Mouse (Mus musculus): Measurements from ENCODE around the gene Sart3. TPM values are rescaled to one million over a fixed set of nuclear protein-coding genes. Genes with fewer than 3 reads are reported as not detected.

The Sart3 gene
- total and polyA plus RNA-seq, 2 experiments from 2014 or later = 26.4 to 34.7 TPM

DNA sequence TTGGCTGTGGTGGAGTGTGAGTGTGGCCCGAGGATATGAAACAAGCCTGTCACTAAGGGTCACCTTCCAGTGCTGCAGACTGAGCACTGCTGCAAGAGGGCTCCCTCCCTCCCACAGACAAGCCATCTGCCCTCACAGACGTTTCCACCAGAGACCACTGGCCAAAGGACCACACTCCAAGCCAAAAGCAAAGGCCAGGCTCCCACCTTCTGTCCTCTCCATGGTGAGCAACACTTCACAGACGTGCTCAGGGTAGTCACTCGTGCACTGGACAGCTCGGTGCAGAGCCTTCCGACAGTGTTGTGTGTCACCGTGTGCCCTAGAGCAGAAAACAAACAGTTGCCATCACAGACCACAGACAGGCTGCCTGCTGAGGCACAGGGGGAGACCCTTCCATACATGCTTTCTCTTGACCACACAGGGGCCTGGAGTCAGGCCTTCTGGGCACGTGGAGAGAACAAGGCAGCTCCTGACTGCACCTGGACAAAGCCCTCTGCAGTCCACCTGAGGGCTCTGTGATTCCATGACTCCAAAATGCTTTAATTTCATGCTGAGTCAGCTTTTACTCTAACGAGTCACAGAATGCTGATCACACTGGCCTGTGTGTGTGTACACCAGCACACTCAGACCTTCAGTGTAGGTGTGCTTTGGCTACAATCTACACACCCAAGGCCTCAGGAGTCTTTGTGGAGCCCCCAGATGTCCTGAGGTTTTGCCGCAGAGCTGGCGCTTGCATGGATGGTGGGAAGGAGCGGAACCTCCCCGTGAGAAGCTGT is 23.6 kb downstream of the Sart3 start:
- TF ChIP-seq CTCF (IDR thresholded peaks at IDR 0.05; ENCODE audit: low read depth) = no peak
- 89% methylated on average over 13 of the region's 13 CpGs for WGBS
- H3K4me3 ChIP-seq (ENCODE audit: low read length) = no peak overlapping the region
- H3K36me3 ChIP-seq (ENCODE audit: insufficient read depth, low read length) = peaks cover 97% of the 10 kb centered on the region
- DNase-seq (ENCODE audit: low spot score) = no peak
- peak; percentile 54 for ATAC-seq
- no peaks in the 10 kb centered on the region for H3K4me1 ChIP-seq (ENCODE audit: insufficient read depth, low read length)
- H3K4me2 ChIP-seq (ENCODE audit: low read depth, low read length) = no peak overlapping the region
- no peaks in the 10 kb centered on the region for H3K27me3 ChIP-seq (ENCODE audit: insufficient read depth, low read length)
- H3K27ac ChIP-seq = no peak overlapping the region
- no peak overlapping the region for H3K9ac ChIP-seq (replicated peaks; ENCODE audit: low read length)
- H3K9me3 ChIP-seq (ENCODE audit: low read length) = no peaks in the 10 kb centered on the region

DNA sequence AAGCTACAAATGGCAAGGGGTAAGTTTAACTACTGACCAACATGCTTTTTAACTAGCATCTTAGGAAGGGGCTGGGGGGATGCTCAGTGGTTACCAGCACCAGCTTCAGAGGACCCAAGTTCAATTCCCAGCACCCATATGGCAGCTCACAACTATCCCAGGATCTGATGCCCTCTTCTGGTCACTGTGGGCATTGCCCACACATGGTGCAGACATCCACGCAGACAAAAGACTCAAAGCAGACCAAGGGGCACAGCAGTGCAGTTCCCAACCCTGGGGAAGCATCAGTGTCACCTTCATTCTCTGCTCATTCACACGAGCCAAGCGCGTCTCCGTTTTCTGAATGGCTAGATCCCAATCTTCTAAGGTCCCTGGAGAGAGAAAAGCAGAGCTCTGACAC is 24.7 kb downstream of the Sart3 start:
- H3K36me3 ChIP-seq (ENCODE audit: insufficient read depth, low read length) = peaks cover 90% of the 10 kb centered on the region
- no peaks in the 10 kb centered on the region for H3K27me3 ChIP-seq (ENCODE audit: insufficient read depth, low read length)
- H3K9me3 ChIP-seq (ENCODE audit: low read length) = no peaks in the 10 kb centered on the region
- H3K4me3 ChIP-seq (ENCODE audit: low read length) = no peak overlapping the region
- 94% methylated on average over 5 of the region's 5 CpGs for WGBS
- H3K27ac ChIP-seq = no peak overlapping the region
- H3K9ac ChIP-seq (replicated peaks; ENCODE audit: low read length) = no peak overlapping the region
- no peak for ATAC-seq
- no peaks in the 10 kb centered on the region for H3K4me1 ChIP-seq (ENCODE audit: insufficient read depth, low read length)
- no peak overlapping the region for H3K4me2 ChIP-seq (ENCODE audit: low read depth, low read length)
- DNase-seq (ENCODE audit: low spot score) = no peak
- TF ChIP-seq CTCF (IDR thresholded peaks at IDR 0.05; ENCODE audit: low read depth) = peak; percentile 43

DNA sequence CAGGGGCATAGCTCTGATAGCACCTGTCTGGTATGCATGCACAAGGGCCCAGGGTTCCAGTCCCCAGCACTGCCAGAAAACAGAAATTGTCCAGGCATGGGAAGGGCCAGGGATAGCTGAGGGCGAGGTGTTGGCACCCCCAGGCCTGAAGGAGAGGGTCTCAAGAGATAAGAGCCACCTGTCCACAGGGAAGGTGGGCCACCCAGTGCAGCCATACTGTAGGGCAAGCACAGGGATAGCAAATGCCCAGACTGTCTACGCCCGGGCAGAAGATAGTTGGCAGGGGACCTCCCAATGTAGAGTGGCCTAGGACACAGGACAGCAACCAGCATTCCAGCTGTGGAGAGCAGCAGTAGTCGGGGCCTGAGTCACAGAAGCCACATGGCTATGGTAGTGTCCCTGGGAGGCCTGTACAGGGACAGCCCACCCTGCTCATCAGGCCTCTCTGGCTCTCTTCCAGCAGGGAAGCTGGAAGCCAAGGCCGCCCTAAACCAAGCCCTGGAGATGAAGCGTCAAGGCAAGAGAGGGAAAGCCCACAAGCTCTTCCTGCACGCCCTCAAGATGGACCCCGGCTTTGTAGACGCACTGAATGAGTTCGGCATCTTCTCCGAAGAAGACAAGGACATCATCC is 34.6 kb downstream of the Sart3 start:
- H3K27me3 ChIP-seq (ENCODE audit: insufficient read depth, low read length) = no peaks in the 10 kb centered on the region
- DNase-seq (ENCODE audit: low spot score) = no peak
- H3K4me1 ChIP-seq (ENCODE audit: insufficient read depth, low read length) = no peaks in the 10 kb centered on the region
- H3K9ac ChIP-seq (replicated peaks; ENCODE audit: low read length) = no peak overlapping the region
- no peak overlapping the region for H3K4me2 ChIP-seq (ENCODE audit: low read depth, low read length)
- no peak for ATAC-seq
- H3K4me3 ChIP-seq (ENCODE audit: low read length) = no peak overlapping the region
- TF ChIP-seq CTCF (IDR thresholded peaks at IDR 0.05; ENCODE audit: low read depth) = no peak
- H3K27ac ChIP-seq = no peak overlapping the region
- peaks cover 45% of the 10 kb centered on the region for H3K36me3 ChIP-seq (ENCODE audit: insufficient read depth, low read length)
- H3K9me3 ChIP-seq (ENCODE audit: low read length) = no peaks in the 10 kb centered on the region
- WGBS = 94% methylated on average over 11 of the region's 11 CpGs

DNA sequence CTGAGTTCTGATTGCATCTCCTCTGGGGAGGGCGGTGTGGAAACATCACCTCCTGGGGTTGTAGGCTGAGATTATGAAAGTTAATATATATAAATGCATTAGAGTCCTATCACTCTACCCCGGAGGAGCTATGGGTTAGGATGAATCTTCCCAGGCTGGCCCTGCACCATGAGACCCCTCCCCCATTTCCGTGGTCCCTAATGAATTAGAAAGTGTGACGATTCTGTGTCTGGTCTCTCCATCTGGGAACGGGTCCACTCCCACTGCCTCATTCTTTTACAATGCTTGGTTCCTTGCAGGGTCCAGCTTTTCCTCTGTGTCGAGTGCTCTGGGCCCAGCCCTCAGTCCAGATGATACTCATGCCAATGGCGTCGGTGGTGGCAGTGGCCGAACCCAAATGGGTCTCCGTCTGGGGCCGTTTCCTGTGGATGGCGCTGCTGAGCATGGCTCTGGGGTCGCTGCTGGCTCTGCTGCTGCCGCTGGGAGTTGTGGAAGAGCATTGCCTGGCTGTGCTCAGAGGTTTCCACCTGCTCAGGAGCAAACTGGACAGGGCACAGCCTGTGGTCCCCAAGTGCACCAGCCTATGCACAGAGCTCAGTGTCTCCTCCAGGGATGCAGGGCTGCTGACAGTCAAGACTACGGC is 35.7 kb downstream of the Sart3 start:
- WGBS = 35% methylated on average over 15 of the region's 15 CpGs
- Histone ChIP-seq H3K9me3 (ENCODE audit: low read length) (no peaks in the 10 kb centered on the region), H3K27ac (peak overlapping the region; percentile 97), H3K4me1 (ENCODE audit: insufficient read depth, low read length) (no peaks in the 10 kb centered on the region), H3K4me3 (ENCODE audit: low read length) (peak overlapping the region; percentile 51), H3K9ac (replicated peaks; ENCODE audit: low read length) (peak overlapping the region; percentile 70), H3K36me3 (ENCODE audit: insufficient read depth, low read length) (peaks cover 34% of the 10 kb centered on the region), H3K4me2 (ENCODE audit: low read depth, low read length) (peak overlapping the region; percentile 92), H3K27me3 (ENCODE audit: insufficient read depth, low read length) (no peaks in the 10 kb centered on the region)
- peak; percentile 36; the same call in 1 of the 2 replicates for TF ChIP-seq CTCF (IDR thresholded peaks at IDR 0.05; ENCODE audit: low read depth)
- DNase-seq (ENCODE audit: low spot score) (no peak), ATAC-seq (no peak)

DNA sequence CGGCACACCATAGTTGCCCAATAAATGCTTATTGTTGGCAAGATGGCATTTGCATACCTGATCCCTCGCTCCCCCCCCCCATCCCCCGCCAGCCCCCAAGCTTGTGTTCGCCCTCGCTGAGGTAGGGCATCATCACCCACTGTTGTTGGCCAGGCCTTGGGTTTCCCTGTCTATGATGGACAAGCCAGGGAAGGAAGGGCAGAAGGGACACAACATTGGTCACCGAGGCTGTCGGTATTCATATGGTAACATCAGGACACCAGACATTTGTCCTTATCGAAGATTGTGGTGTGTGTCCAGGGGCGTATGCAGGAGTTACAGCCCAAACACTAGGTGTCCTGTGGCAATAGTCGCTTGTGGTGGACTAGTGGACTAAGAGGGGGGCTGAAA is 36.2 kb downstream of the Sart3 start:
- Histone ChIP-seq H3K27ac (peak overlapping the region; percentile 97), H3K9me3 (ENCODE audit: low read length) (no peaks in the 10 kb centered on the region), H3K4me2 (ENCODE audit: low read depth, low read length) (peak overlapping the region; percentile 92), H3K9ac (replicated peaks; ENCODE audit: low read length) (peak overlapping the region; percentile 70), H3K36me3 (ENCODE audit: insufficient read depth, low read length) (peaks cover 29% of the 10 kb centered on the region), H3K27me3 (ENCODE audit: insufficient read depth, low read length) (no peaks in the 10 kb centered on the region), H3K4me1 (ENCODE audit: insufficient read depth, low read length) (no peaks in the 10 kb centered on the region), H3K4me3 (ENCODE audit: low read length) (peak overlapping the region; percentile 51)
- DNase-seq (ENCODE audit: low spot score) = no peak
- ATAC-seq = peak; percentile 16
- TF ChIP-seq CTCF (IDR thresholded peaks at IDR 0.05; ENCODE audit: low read depth) = no peak
- 3% methylated on average over 10 of the region's 10 CpGs for WGBS

DNA sequence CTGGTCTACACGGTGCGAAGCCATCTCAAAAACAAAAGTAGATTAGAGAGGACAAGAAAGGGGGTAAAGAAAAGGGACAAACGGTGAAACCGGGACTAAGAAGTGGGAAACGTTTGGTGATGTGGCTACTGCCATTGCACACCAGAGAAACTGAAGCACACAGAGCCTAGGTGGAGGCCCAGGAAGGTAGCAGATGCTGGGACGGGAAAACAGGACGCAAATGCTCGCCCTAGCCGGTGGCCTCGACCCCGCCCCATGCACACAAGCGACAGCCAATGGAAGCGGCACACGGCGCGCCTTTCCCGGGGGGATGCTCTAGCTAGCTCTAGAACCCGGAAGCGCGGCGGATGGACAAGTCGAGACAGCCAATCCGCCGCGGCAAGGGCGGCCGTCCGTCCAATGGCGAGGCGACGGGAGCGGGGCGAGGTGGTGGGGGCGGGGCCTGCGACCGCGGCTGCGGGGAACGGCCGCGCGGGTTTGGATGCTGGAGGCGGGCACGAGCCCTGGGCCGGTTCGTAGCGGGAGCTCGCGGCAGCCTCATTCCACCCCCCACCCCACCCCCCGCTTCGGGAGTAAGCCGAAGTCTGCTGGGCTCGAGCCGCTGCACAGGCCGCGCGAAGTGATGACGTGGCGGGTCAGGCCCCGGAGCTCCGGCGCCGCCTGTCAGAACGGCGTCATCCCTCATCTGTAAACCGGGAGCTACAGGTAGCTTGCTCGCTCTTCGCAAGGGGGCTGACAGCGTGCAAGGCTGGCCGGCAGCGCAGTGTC is 36.8 kb downstream of the Sart3 start, which contains the start of gene Ficd:
Gene Ficd, plus strand, starts transcription at position 459 of the 768 bp plus-strand sequence.
- ATAC-seq (peak; percentile 95), DNase-seq (ENCODE audit: low spot score) (peak; percentile 100)
- no peaks in the 10 kb centered on the region for H3K9me3 ChIP-seq (ENCODE audit: low read length)
- under 1% methylated on average over 69 of the region's 71 CpGs for whole genome bisulfite sequencing
- peaks cover 24% of the 10 kb centered on the region; the same call in 1 of the 2 replicates for H3K36me3 ChIP-seq (ENCODE audit: insufficient read depth, low read length)
- peak within 1 kb of the TSS; percentile 51 for H3K4me3 ChIP-seq (ENCODE audit: low read length)
- H3K27me3 ChIP-seq (ENCODE audit: insufficient read depth, low read length) = no peaks in the 10 kb centered on the region
- TF ChIP-seq CTCF (IDR thresholded peaks at IDR 0.05; ENCODE audit: low read depth) = 0 out of 2 replicates have a peak, but pooled peaks have one; percentile 1
- H3K27ac ChIP-seq = peak within 1 kb of the TSS; percentile 97
- peak within 1 kb of the TSS; percentile 70 for H3K9ac ChIP-seq (replicated peaks; ENCODE audit: low read length)
- no peaks in the 10 kb centered on the region for H3K4me1 ChIP-seq (ENCODE audit: insufficient read depth, low read length)
- H3K4me2 ChIP-seq (ENCODE audit: low read depth, low read length) = peak within 1 kb of the TSS; percentile 92

Measured in hindbrain, postnatal 0 days (tissue).